Mouse (Mus musculus) thymus, adult 2 months (tissue): ENCODE measurements around the gene Slc10a7. TPM values are rescaled to one million over a fixed set of nuclear protein-coding genes. Genes with fewer than 3 reads are reported as not detected.

Experiments used
- DNase-seq: peaks from one replicate; pipeline ENCODE4 v3.0.0; 2021
- H3K27ac ChIP-seq: fragments of 200-500 bp; 2 replicates; pipeline ENCODE4 v1.5.1; 2012; ENCODE audit warnings: low read length, control low read depth; ENCODE audit not compliant: control insufficient read depth, insufficient read depth
- H3K27me3 ChIP-seq: fragments of 200-500 bp; 2 replicates; pipeline ENCODE4 v1.6.1; 2012; ENCODE audit warnings: mild to moderate bottlenecking, low read length, moderate library complexity, mixed read lengths; ENCODE audit not compliant: control insufficient read depth, insufficient read depth
- H3K36me3 ChIP-seq: fragments of 200-500 bp; 2 replicates; pipeline ENCODE4 v1.6.1; 2012; ENCODE audit warnings: mild to moderate bottlenecking, low read length, moderate library complexity; ENCODE audit not compliant: control insufficient read depth, insufficient read depth
- H3K4me1 ChIP-seq: fragments of 200-500 bp; replicated peaks from 2 replicates; pipeline ENCODE4 v1.6.1; 2012; ENCODE audit warnings: low read length; ENCODE audit not compliant: control insufficient read depth, insufficient read depth
- H3K4me3 ChIP-seq: fragments of 200-500 bp; 2 replicates; pipeline ENCODE4 v1.5.1; 2012; ENCODE audit warnings: mild to moderate bottlenecking, low read length, control low read depth, moderate library complexity; ENCODE audit not compliant: control insufficient read depth, insufficient read depth
- CTCF ChIP-seq: fragments of 200-500 bp; IDR thresholded peaks from 2 replicates; pipeline ENCODE4 v1.5.1; 2012; ENCODE audit warnings: mild to moderate bottlenecking, control low read depth, low read length, moderate library complexity, borderline replicate concordance; ENCODE audit not compliant: control insufficient read depth, poor library complexity, insufficient read depth; ENCODE audit errors: extremely low read depth
- POLR2A ChIP-seq: fragments of 200-500 bp; IDR thresholded peaks from 2 replicates; pipeline ENCODE4 v1.6.1; 2012; ENCODE audit warnings: mild to moderate bottlenecking, low read length, control low read depth, moderate library complexity; ENCODE audit not compliant: control insufficient read depth, poor library complexity, insufficient read depth; ENCODE audit errors: extremely low read depth
- WGBS: fragments of 180-500 bp; shearing (Covaris S2); methylation state at CpG from one replicate; pipeline ENCODE4 v1.1.7; 2018; 5-methylcytosine and 5-hydroxymethylcytosine counted together
- polyA plus RNA-seq: library from polyadenylated mRNA; depleted of rRNA; stranded (reverse); fragments of >200 nt; gene quantifications from 2 replicates; pipeline ENCODE4 v1.2.3, GENCODE M21; 2012

Slc10a7 gene
- polyA plus RNA-seq, 1 experiment: 22.1 TPM

DNA sequence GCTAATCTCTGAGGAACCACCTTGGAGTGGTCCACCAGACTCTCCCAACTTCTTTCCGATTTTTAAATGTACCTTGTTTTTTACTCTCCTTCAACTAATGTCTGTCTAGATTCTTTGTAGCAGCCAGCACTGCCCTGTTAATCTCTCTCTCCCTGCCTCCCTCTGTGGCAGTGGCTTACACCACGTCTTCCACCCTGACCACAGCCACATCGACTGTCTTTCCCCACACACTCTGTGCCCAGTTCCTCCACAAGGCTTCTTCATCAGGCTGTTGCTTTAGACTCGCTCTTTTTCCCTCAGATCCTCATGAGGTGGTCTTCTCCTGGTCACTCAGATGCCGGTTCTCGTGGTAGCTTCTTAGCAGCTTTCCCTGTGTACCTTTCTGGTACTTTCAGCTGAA is 101.9 kb downstream of the Slc10a7 start:
- Histone ChIP-seq H3K4me1 (no peaks in the 10 kb centered on the region), H3K27ac (no peak overlapping the region), H3K4me3 (no peak overlapping the region), H3K27me3 (no peaks in the 10 kb centered on the region), H3K36me3 (no peaks in the 10 kb centered on the region)
- WGBS: 69% methylated on average over 6 of the region's 6 CpGs
- no peak for TF ChIP-seq POLR2A
- TF ChIP-seq CTCF: no peak
- no peak for DNase-seq

GRCm38 (mm10) chr8:78622362-78622761 is 113.2 kb downstream of the Slc10a7 start:
- H3K36me3 ChIP-seq: no peaks in the 10 kb centered on the region
- H3K4me3 ChIP-seq: no peak overlapping the region
- no peak overlapping the region for H3K27ac ChIP-seq
- H3K27me3 ChIP-seq: no peaks in the 10 kb centered on the region
- 55% methylated on average over 4 of the region's 4 CpGs for WGBS
- TF ChIP-seq CTCF (no peak), POLR2A (no peak)
- peak; percentile 9 for DNase-seq
- H3K4me1 ChIP-seq: no peaks in the 10 kb centered on the region

DNA sequence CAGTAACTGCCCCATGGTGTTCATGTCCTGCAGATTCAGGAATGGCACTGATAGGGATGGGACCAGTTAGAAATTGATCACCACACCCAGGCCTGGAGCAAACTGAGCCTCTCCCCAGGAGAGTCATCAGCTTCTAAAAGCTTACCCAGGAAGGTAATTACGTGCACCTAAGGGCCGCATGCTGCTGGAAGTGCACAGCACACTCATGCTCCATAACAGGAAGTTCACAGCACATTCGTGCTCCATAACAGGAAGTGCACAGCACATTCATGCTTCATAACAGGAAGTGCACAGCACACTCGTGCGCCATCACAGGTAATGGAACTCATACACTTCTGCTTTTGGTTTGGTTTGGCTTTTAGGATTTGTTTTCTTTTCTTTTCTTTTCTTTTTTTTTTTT is 114.8 kb downstream of the Slc10a7 start:
- no peak overlapping the region for H3K4me3 ChIP-seq
- H3K36me3 ChIP-seq: no peaks in the 10 kb centered on the region
- WGBS: 80% methylated on average over 5 of the region's 5 CpGs
- no peak for DNase-seq
- H3K27ac ChIP-seq: no peak overlapping the region
- no peaks in the 10 kb centered on the region for H3K27me3 ChIP-seq
- 0 out of 2 replicates have a peak, but pooled peaks cover 4% of the 10 kb centered on the region for H3K4me1 ChIP-seq
- no peak for TF ChIP-seq POLR2A

GRCm38 (mm10) chr8:78624738-78625442 is 115.7 kb downstream of the Slc10a7 start:
- Histone ChIP-seq H3K27ac (no peak overlapping the region), H3K4me3 (no peak overlapping the region), H3K27me3 (no peaks in the 10 kb centered on the region), H3K4me1 (0 out of 2 replicates have a peak, but pooled peaks cover 4% of the 10 kb centered on the region), H3K36me3 (no peaks in the 10 kb centered on the region)
- WGBS: 94% methylated on average over 12 of the region's 12 CpGs
- TF ChIP-seq CTCF (no peak), POLR2A (no peak)
- no peak for DNase-seq

DNA sequence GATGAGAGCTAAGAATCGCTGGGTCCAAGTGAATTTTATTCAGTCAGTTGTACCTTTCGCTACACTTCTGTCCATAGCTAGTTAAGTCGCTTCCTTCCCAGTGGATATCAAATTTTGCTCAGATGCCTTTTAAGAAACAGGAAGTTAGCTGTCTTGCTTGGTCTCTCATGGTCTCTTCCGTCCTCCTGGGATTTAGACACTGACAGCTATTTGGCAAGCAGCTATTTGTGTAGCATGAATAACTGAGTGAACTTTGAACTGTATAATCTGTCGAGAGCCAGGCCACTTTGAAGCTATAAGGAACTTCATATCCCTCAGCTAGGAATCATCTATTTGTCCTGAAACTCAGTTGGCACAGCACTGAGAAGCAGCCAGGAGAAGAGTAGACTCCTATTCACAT is 117.5 kb downstream of the Slc10a7 start:
- no peak overlapping the region for H3K27ac ChIP-seq
- H3K4me1 ChIP-seq: peaks cover 17% of the 10 kb centered on the region
- TF ChIP-seq CTCF (no peak), POLR2A (no peak)
- DNase-seq: no peak
- no peaks in the 10 kb centered on the region for H3K36me3 ChIP-seq
- H3K4me3 ChIP-seq: no peak overlapping the region
- no peaks in the 10 kb centered on the region for H3K27me3 ChIP-seq
- WGBS: 91% methylated on average over 5 of the region's 5 CpGs

DNA sequence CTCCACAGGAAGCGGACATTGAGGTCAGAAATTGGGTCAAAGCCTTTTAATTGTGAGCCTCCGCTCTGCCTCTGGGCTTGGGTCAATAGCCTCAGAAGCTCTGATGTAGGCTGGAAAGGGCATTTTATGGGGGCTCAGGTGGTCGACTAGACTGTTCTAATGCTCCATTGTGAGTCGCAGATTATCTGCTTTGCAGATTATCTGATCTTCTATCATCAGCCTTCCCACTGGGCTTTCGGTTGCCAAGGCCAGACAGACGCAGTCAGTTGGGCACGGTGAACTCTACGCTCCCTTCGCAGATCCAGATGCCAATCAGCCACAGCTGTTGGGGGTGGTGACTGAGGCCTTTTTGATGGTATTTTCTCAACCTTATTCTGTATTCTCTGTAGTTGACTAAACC is 118.6 kb downstream of the Slc10a7 start:
- WGBS: 71% methylated on average over 9 of the region's 9 CpGs
- no peak overlapping the region for H3K4me3 ChIP-seq
- no peaks in the 10 kb centered on the region for H3K36me3 ChIP-seq
- DNase-seq: no peak
- peaks cover 17% of the 10 kb centered on the region for H3K4me1 ChIP-seq
- H3K27me3 ChIP-seq: no peaks in the 10 kb centered on the region
- H3K27ac ChIP-seq: no peak overlapping the region
- TF ChIP-seq POLR2A (no peak), CTCF (no peak)
